8 mouse cellular contexts compared by ENCODE assay signal in genomic region chr5:124000824-124001223, GRCm38 (mm10). TPM values are rescaled to one million over a fixed set of nuclear protein-coding genes. Genes with fewer than 3 reads are reported as not detected.
DNase-seq lines count a peak whose midpoint lies in the region; ATAC-seq lines count a peak whose summit lies in the region.

No protein-coding gene starts in this region.

- peak; percentile 71 for ATAC-seq in common myeloid progenitor, adult 5-6 weeks (replicated peaks; ENCODE audit: low read depth, poor library complexity, severe bottlenecking)

- peak; percentile 90 for DNase-seq in ZHBTc4 (ENCODE audit: low read depth, low spot score)
- DNase-seq in gastrocnemius, postnatal 10 days, result peak; percentile 92
- DNase-seq in hindlimb bud, embryonic 11.5 days (ENCODE audit: extremely low spot score, low read depth, low spot score), result peak; percentile 72
- peak; percentile 92 to 96 for DNase-seq in left cerebral cortex, adult 18-20 months (ENCODE audit: low spot score in 2 of 2)
- peak; percentile 83 to 91 for DNase-seq in lung, postnatal 4 days
- peak; percentile 89 for DNase-seq in right cerebral cortex, adult 18-20 months
- DNase-seq in urinary bladder, adult 2 months (ENCODE audit: low spot score), result peak; percentile 79

RNA-seq across cellular contexts. Expression of gene Hip1r, which starts 27.4 kb away (rescaled TPM):
- 13.0 and 13.6 TPM in 2 replicates for total RNA-seq in common myeloid progenitor, adult 5-6 weeks (2017)
- 1 to 10 TPM; 8.2 to 9.0 TPM for total RNA-seq in gastrocnemius, postnatal 10 days (2021)
- total RNA-seq in left cerebral cortex, adult 18-20 months (2021), result 10 to 100 TPM; 66.5 to 67.7 TPM
- polyA plus RNA-seq in urinary bladder, adult 2 months (2012; rRNA removed), result 53.9 and 54.0 TPM in 2 replicates

RNA-seq across cellular contexts. Expression of gene Vps37b, which starts 31.2 kb away (rescaled TPM):
- total RNA-seq in common myeloid progenitor, adult 5-6 weeks (2017), result 21.4 and 21.9 TPM in 2 replicates
- total RNA-seq in gastrocnemius, postnatal 10 days (2021), result 10 to 100 TPM; 11.9 to 13.4 TPM
- total RNA-seq in left cerebral cortex, adult 18-20 months (2021), result 10 to 100 TPM; 43.2 to 50.5 TPM
- 34.2 and 38.8 TPM in 2 replicates for polyA plus RNA-seq in urinary bladder, adult 2 months (2012; rRNA removed)

Comparison
In these comparisons a context has a peak if more than half of its experiments do, and no peak if none do; other contexts are left out.
1. Peak in every context shown above with its lines: DNase-seq and ATAC-seq.